Mouse (Mus musculus) cortical plate, adult 2 months (tissue): ENCODE data around the gene Hba-x.

Source experiments
- CTCF ChIP-seq: fragments of 200-500 bp; IDR thresholded peaks from 2 replicates; pipeline ENCODE4 v1.5.1; 2011; ENCODE audit warnings: mild to moderate bottlenecking, control low read depth, low read length; ENCODE audit not compliant: insufficient read depth; ENCODE audit errors: extremely low read depth
- POLR2A ChIP-seq: fragments of 200-500 bp; IDR thresholded peaks from 2 replicates; pipeline ENCODE4 v1.6.1; 2011; ENCODE audit warnings: mild to moderate bottlenecking, low read length, control low read depth; ENCODE audit not compliant: insufficient read depth; ENCODE audit errors: extremely low read depth

- TF ChIP-seq CTCF (no peak), POLR2A (no peak)
Observed at GRCm38 (mm10) chr11:32278458-32278957, 2.3 kb downstream of the Hba-x start.
